Mouse (Mus musculus) cortical plate, adult 2 months (tissue): ENCODE results near the gene Ptprn2. TPM values are rescaled to one million over a fixed set of nuclear protein-coding genes. Genes with fewer than 3 reads are reported as not detected.

Experiments used
- H3K27ac ChIP-seq: fragments of 200-500 bp; 2 replicates; pipeline ENCODE4 v1.5.1; 2012; ENCODE audit warnings: low read length, control low read depth, inconsistent platforms; ENCODE audit not compliant: insufficient read depth
- H3K4me1 ChIP-seq: fragments of 200-500 bp; 2 replicates; pipeline ENCODE4 v1.6.1; 2011; ENCODE audit warnings: low read length; ENCODE audit not compliant: control insufficient read depth, insufficient read depth
- H3K4me3 ChIP-seq: fragments of 200-500 bp; 2 replicates; pipeline ENCODE4 v1.5.1; 2011; ENCODE audit warnings: mild to moderate bottlenecking, low read length, control low read depth; ENCODE audit not compliant: insufficient read depth
- CTCF ChIP-seq: fragments of 200-500 bp; IDR thresholded peaks from 2 replicates; pipeline ENCODE4 v1.5.1; 2011; ENCODE audit warnings: mild to moderate bottlenecking, control low read depth, low read length; ENCODE audit not compliant: insufficient read depth; ENCODE audit errors: extremely low read depth
- POLR2A ChIP-seq: fragments of 200-500 bp; IDR thresholded peaks from 2 replicates; pipeline ENCODE4 v1.6.1; 2011; ENCODE audit warnings: mild to moderate bottlenecking, low read length, control low read depth; ENCODE audit not compliant: insufficient read depth; ENCODE audit errors: extremely low read depth
- polyA plus RNA-seq: library from polyadenylated mRNA; depleted of rRNA; stranded (reverse); fragments of >200 nt; gene quantifications from 2 replicates; pipeline ENCODE4 v1.2.3, GENCODE M21; 2012

Gene Ptprn2
- polyA plus RNA-seq, 1 experiment, result 165 TPM

DNA sequence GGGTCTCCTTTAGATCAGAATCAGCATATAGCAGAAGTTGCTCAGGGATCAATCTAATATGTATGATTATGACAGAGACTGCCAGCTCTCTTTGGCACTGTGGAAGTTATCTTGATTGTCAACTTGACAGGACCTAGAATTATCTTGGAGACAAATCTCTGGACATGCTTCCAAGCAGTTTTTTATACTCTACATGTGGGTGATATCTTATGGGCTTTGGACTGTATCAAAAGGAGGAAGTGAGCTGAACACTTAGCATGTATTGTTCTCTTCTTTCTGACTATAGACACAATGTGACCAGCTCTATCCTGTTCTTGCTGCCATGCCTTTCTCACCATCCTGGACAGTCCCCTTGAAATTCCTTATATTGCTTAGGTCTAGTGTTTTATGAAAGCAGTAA, 11.8 kb upstream of the Ptprn2 start:
- TF ChIP-seq CTCF (no peak), POLR2A (no peak)
- Histone ChIP-seq H3K27ac (no peak overlapping the region), H3K4me3 (no peak overlapping the region), H3K4me1 (no peaks in the 10 kb centered on the region)

DNA sequence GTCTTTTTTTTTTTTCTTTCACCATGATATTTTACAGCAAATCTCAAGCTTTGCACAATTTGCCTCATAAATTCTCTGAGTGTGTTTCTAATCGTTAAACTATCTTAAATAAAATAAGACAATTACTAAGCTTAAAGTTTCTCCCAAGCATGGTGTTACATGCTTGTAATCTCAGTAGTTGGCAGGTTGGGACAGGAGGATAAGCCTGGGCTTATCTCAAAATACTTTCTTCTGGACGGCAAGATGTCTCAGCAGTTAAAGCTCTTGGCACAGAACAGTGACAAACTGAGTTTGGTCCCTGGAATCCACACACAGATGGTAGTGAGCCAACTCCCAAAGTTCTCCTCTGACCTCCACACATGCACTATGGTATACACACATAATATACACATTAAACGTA, 10.8 kb upstream of the Ptprn2 start:
- H3K27ac ChIP-seq, result no peak overlapping the region
- no peaks in the 10 kb centered on the region for H3K4me1 ChIP-seq
- no peak for TF ChIP-seq CTCF
- TF ChIP-seq POLR2A, result no peak
- no peak overlapping the region for H3K4me3 ChIP-seq

DNA sequence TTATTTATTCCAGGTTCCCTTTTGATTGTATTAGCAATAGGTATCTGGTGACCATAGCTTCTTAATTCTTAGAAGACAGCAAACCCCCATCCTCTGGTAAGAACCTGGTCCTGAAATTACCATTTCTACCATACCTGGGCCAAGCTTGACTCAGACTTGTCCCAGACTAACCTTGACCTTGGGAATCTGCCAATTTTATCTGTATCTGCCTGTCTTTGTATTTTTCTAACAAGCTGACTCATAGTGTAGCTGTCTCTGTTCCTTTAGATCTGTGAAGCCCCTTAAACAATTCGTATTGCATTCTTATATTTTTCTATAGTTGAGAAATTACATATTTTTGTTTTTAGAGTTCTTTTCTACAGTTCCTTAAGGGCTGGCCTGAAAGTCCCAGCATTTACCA, 6.7 kb upstream of the Ptprn2 start:
- H3K4me1 ChIP-seq, result no peaks in the 10 kb centered on the region
- H3K4me3 ChIP-seq, result no peak overlapping the region
- TF ChIP-seq CTCF (no peak), POLR2A (no peak)
- H3K27ac ChIP-seq, result no peak overlapping the region

DNA sequence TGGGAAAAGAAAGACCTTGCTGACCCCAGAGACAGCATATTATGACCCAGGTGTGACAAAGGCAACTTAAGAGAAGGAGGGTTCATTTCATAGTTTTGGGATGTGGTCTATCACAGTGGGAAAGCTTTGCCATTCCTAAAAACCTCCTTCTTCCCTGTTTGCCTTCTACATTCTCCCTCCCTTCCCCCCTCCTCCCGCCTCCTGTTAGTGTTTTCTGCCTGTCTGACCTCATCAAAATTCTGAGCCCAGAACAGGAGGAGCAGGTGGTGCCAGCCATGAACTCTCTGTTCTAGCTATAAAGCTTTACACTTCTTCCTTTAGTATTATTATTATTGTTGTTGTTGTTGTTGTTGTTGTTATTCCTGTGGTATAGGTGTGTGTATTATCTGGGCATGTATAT, 3.6 kb upstream of the Ptprn2 start:
- H3K27ac ChIP-seq, result no peak overlapping the region
- H3K4me1 ChIP-seq, result 0 out of 2 replicates have a peak, but pooled peaks cover 1% of the 10 kb centered on the region
- H3K4me3 ChIP-seq, result no peak overlapping the region
- TF ChIP-seq CTCF (no peak), POLR2A (no peak)

DNA sequence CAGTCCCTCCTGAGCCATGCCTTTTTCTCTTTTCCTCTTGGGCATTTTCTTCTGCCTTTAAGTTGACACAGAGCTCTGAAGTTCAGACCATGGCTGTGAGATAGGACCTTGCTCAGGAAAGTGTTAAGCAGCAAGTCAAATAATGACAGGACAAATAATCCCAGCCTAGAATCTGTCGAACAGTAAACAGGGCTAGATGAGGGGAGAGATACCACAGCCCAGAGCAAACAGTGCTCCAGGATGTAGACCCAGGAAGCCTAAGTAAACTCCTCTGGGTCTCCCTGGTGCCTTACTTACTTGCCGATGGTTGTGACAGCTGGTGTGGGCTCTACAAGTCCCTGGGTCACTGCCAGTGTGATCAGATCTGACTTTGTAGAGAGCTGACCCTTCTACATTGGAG, 1.9 kb upstream of the Ptprn2 start:
- Histone ChIP-seq H3K27ac (no peak overlapping the region), H3K4me1 (peaks cover 8% of the 10 kb centered on the region), H3K4me3 (no peak overlapping the region)
- TF ChIP-seq POLR2A, result no peak
- no peak for TF ChIP-seq CTCF

DNA sequence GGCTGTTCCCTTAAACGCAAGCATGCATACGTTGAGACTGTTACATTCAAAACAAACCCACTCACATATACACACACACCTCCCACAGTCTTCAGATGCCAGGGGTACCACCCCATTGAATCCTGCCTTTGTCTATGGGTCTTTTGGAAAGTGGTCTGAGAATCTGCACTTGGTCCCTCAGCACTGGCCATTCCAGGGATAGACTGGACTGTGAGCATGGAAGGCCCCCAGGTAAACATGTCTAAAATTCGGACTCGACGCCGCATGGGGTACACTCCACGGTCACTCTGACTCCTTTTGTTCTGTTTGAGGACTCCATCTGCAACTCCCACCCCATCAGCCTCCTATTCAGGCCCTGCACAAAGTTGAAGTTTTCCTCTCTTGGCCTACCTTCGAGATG, 529 bp upstream of the Ptprn2 start:
- no peak overlapping the region for H3K27ac ChIP-seq
- H3K4me3 ChIP-seq, result peak overlapping the region; percentile 60
- TF ChIP-seq CTCF (no peak), POLR2A (no peak)
- peaks cover 11% of the 10 kb centered on the region for H3K4me1 ChIP-seq

DNA sequence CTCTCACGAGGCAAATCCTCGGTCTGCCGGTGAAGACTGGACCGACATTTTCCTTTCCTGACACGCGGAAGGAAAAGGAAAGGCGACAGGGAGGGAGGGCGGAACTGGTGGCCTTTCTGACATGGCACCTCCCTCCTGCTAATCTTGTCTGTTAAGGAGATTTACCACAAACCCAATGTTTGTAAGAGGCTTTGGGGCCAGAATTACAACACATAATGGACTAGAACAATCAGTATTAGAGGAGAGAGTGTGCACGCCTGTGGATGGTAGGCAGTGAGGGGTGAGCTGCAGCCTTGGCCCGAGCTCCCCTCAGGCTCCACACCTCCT, 847 bp downstream of the Ptprn2 start:
- Histone ChIP-seq H3K4me1 (peaks cover 13% of the 10 kb centered on the region), H3K4me3 (peak overlapping the region; percentile 60), H3K27ac (peak overlapping the region; percentile 14; the same call in 1 of the 2 replicates)
- TF ChIP-seq POLR2A (no peak), CTCF (no peak)

DNA sequence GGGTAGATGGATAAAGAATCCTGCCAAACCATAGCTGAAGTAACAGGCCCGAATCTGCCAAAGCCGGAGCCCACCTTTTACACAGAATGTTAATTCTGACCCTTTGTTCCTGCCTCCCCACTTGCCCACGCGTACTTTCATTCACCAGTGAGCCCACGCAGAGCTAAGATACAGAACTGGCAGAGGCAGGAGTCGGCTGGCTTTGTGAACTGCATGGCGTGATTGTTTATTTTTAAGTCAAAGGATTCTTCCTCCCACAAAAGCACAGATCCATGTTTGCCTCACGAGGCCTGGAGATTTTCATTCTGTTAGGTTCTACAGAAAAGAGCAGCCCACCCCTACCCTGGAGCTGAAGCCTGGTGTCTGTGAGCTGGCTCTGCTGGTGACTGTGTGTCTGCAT, 3.3 kb downstream of the Ptprn2 start:
- Histone ChIP-seq H3K4me1 (peaks cover 13% of the 10 kb centered on the region), H3K27ac (peak overlapping the region; percentile 45; the same call in 1 of the 2 replicates), H3K4me3 (no peak overlapping the region)
- TF ChIP-seq POLR2A (no peak), CTCF (no peak)

DNA sequence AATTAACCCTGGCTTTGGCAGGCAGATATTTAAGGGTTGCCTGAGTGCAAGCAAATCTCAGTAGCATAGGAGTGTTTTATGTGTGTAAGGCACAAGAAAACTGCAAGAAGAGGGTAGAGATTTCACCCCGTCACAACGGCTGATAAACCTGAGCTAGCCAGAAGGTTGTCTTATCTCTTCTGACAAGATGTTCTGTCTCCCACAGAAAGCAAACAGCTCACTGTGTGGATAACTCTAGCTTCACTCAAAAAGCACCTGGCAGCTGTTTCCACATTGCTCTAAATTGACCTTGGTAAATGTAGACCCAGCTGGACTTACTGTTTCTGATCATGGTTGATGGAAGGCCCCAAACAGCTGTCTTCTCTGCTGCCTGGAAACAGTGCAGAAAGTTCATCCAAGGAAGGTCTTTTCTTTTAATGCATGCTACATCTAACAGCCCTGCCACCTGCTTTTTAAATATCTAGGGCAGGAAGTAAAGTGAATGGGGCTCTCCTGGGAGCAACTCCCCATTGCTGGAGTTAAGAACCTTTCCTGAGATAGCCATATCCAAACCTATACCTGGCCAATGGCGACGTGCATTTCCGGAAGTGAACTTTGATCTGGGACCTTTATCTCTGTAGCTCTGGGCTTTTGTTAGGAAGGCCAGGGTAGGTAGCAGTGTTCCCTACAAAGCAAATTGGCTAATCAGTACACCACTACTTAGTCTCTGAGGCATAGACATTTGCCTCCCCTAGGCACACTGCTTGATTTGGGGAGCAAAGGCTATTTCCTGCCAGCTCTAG, 5.2 kb downstream of the Ptprn2 start:
- no peak for TF ChIP-seq CTCF
- no peak for TF ChIP-seq POLR2A
- H3K27ac ChIP-seq, result no peak overlapping the region
- H3K4me1 ChIP-seq, result peaks cover 11% of the 10 kb centered on the region
- H3K4me3 ChIP-seq, result no peak overlapping the region

DNA sequence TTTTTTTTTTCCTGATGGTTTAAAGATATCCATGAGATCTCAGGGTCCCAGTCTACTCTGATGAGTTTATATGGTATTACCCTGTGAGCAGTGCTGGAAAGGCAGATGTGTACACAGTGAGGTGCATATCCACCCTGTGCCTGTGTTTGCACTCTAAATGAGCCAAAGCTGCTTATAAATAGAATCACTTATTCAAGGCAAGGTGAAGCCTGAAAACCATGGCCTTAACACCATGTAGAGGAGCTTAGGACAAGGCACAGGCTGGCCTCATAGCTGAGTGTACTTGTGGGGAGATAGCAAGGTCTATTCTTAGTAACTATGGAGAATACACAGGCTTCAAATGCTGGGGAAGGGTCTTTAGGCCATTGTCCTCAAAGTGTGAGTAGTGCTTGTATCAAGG, 13.1 kb downstream of the Ptprn2 start:
- H3K27ac ChIP-seq, result no peak overlapping the region
- no peak for TF ChIP-seq POLR2A
- no peak for TF ChIP-seq CTCF
- no peak overlapping the region for H3K4me3 ChIP-seq
- peaks cover 5% of the 10 kb centered on the region for H3K4me1 ChIP-seq
